In the genomic region with DNA sequence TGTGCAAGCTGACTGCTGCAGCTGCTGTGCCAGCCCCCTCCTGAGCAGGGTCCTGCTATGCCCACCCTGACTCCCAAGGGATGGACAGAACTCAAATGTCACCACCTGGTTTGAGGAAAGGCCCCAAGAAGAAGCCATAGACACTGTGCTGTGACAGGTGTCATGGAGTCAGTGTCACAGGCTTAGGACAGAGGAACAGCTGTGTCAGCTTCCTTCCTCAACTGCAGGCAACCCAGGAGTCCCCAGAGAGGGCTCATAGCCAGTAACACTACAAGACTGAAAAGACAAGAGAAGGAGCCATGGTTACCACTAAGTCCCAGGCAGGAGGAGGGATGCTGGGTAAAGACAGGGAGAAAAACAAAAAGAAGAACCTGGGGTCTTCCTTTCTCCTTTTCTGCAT, we compare ENCODE assay signal across 28 mouse cellular contexts. TPM values are rescaled to one million over a fixed set of nuclear protein-coding genes. Genes with fewer than 3 reads are reported as not detected.
DNase-seq lines count a peak whose midpoint lies in the region; ATAC-seq and TF ChIP-seq lines count a peak whose summit lies in the region.
"Had no signal": no experiment of that assay in that cellular context is flagged by ENCODE, and none has a peak within 500 bp of the region (broad histone marks: within the 10 kb centered on the region; RNA-seq: fewer than 3 reads in every experiment).

No protein-coding gene starts in this region.

- peak; percentile 37; the same call in 1 of the 2 replicates for ATAC-seq in liver, postnatal 0 days
- no peak; the same call in 1 of the 2 replicates for ATAC-seq in limb, embryonic 14.5 days (ENCODE audit: low FRiP score, low read depth)
- ATAC-seq in erythroblast, adult 5-6 weeks (replicated peaks; ENCODE audit: low FRiP score, poor library complexity, severe bottlenecking) = no peak
- ATAC-seq: forebrain, embryonic 14.5 days; hindbrain, embryonic 16.5 days; liver, embryonic 12.5 days had no signal

- TF ChIP-seq EP300 in liver, postnatal 0 days (IDR thresholded peaks at IDR 0.05; ENCODE audit: low read depth) = no peak

- peaks cover 14% of the 10 kb centered on the region for H3K4me1 ChIP-seq in liver, postnatal 0 days (ENCODE audit: insufficient read depth)
- H3K4me1 ChIP-seq in bone marrow, adult 2 months (ENCODE audit: control insufficient read depth, insufficient read depth, low read length) = peaks cover 8% of the 10 kb centered on the region
- no peaks in the 10 kb centered on the region for H3K4me1 ChIP-seq in limb, embryonic 14.5 days (ENCODE audit: control insufficient read depth, insufficient read depth, low read length)

- H3K27ac ChIP-seq in liver, postnatal 0 days (ENCODE audit: low read depth) = no peak overlapping the region
- H3K27ac ChIP-seq in bone marrow, adult 2 months (ENCODE audit: control insufficient read depth, insufficient read depth, low read depth, low read length, poor library complexity) = peak overlapping the region; percentile 41; the same call in 1 of the 2 replicates
- H3K27ac ChIP-seq in limb, embryonic 14.5 days (replicated peaks; ENCODE audit: low read depth, low read length) = no peak overlapping the region
- H3K27ac ChIP-seq: heart, adult 2 months; heart, embryonic 13.5 days; kidney, embryonic 15.5 days; layer of hippocampus, adult 2 months; liver, embryonic 12.5 days; midbrain, embryonic 12.5 days; neural tube, embryonic 15.5 days had no signal

- no peak overlapping the region for H3K4me3 ChIP-seq in liver, postnatal 0 days (ENCODE audit: low read depth, low read length)
- no peak overlapping the region for H3K4me3 ChIP-seq in bone marrow, adult 2 months (replicated peaks; ENCODE audit: control insufficient read depth, low read depth, low read length)
- no peak overlapping the region for H3K4me3 ChIP-seq in limb, embryonic 14.5 days (replicated peaks; ENCODE audit: low read length)
- H3K4me3 ChIP-seq: heart, adult 2 months; heart, embryonic 13.5 days; kidney, embryonic 15.5 days; layer of hippocampus, adult 2 months; liver, embryonic 12.5 days; midbrain, embryonic 12.5 days; neural tube, embryonic 15.5 days had no signal

- no peak for TF ChIP-seq CTCF in liver, postnatal 0 days (IDR thresholded peaks at IDR 0.05; ENCODE audit: low read depth)
- TF ChIP-seq CTCF in bone marrow, adult 2 months (IDR thresholded peaks at IDR 0.05; ENCODE audit: control insufficient read depth, insufficient read depth, low read length) = no peak

- H3K9ac ChIP-seq in liver, postnatal 0 days (replicated peaks) = no peak overlapping the region
- H3K9ac ChIP-seq in limb, embryonic 14.5 days (ENCODE audit: low read depth, low read length, severe bottlenecking) = no peak overlapping the region
- H3K9ac ChIP-seq: heart, embryonic 13.5 days; kidney, embryonic 15.5 days; liver, embryonic 12.5 days; midbrain, embryonic 12.5 days; neural tube, embryonic 15.5 days had no signal

- no peaks in the 10 kb centered on the region for H3K27me3 ChIP-seq in liver, postnatal 0 days (ENCODE audit: insufficient read depth, low read length)
- no peaks in the 10 kb centered on the region for H3K27me3 ChIP-seq in limb, embryonic 14.5 days (ENCODE audit: control insufficient read depth, insufficient read depth, low read length)
- H3K27me3 ChIP-seq in splenic B cell, adult 2 months (ENCODE audit: control insufficient read depth, insufficient read depth, low read length, poor library complexity, severe bottlenecking) = no peaks in the 10 kb centered on the region
- H3K27me3 ChIP-seq: kidney, embryonic 15.5 days; neural tube, embryonic 15.5 days had no signal

- no peaks in the 10 kb centered on the region for H3K9me3 ChIP-seq in liver, postnatal 0 days (ENCODE audit: low read length)
- H3K9me3 ChIP-seq in limb, embryonic 14.5 days (ENCODE audit: control insufficient read depth, low read length) = no peaks in the 10 kb centered on the region
- H3K9me3 ChIP-seq: heart, embryonic 13.5 days; kidney, embryonic 15.5 days; liver, embryonic 12.5 days; midbrain, embryonic 12.5 days; neural tube, embryonic 15.5 days had no signal

- H3K4me2 ChIP-seq in liver, postnatal 0 days (ENCODE audit: low read depth, low read length) = no peak overlapping the region
- H3K4me2 ChIP-seq in limb, embryonic 14.5 days (replicated peaks; ENCODE audit: low read depth, low read length, severe bottlenecking) = no peak overlapping the region
- H3K4me2 ChIP-seq: heart, embryonic 13.5 days; kidney, embryonic 15.5 days; liver, embryonic 12.5 days; midbrain, embryonic 12.5 days; neural tube, embryonic 15.5 days had no signal

- TF ChIP-seq POLR2A in bone marrow, adult 2 months (IDR thresholded peaks at IDR 0.05; ENCODE audit: borderline replicate concordance, control insufficient read depth, low read depth, low read length) = no peak
- TF ChIP-seq POLR2A in limb, embryonic 14.5 days (IDR thresholded peaks at IDR 0.05; ENCODE audit: borderline replicate concordance, extremely low read depth, insufficient read depth, insufficient read length) = no peak

- DNase-seq in liver, postnatal 0 days = no peak
- DNase-seq in liver = no peak
- peak; percentile 32 for DNase-seq in limb, embryonic 14.5 days (ENCODE audit: low spot score)
- peak; percentile 69 for DNase-seq in splenic B cell, adult 2 months (ENCODE audit: low read depth, low spot score)
- no peak for DNase-seq in gastrocnemius, adult 8-10 months (ENCODE audit: low spot score in 2 of 2)
- DNase-seq: adrenal gland, postnatal 14 days; cerebellum, adult 18-20 months; cerebellum, postnatal 10 days; gastrocnemius, postnatal 25 days; heart, adult 2 months; heart, postnatal 14 days; kidney, adult 18-20 months; kidney, postnatal 36 days; lung, adult 2 months; lung, postnatal 10 days; right cerebral cortex, postnatal 25 days; spleen, adult 18-20 months; thymus, postnatal 4 days had no signal

- H3K36me3 ChIP-seq in liver, postnatal 0 days (replicated peaks; ENCODE audit: insufficient read depth, low read length) = no peaks in the 10 kb centered on the region
- H3K36me3 ChIP-seq in limb, embryonic 14.5 days (ENCODE audit: control insufficient read depth, insufficient read depth, low read length) = no peaks in the 10 kb centered on the region
- no peaks in the 10 kb centered on the region for H3K36me3 ChIP-seq in splenic B cell, adult 2 months (ENCODE audit: control insufficient read depth, insufficient read depth, low read length, poor library complexity, severe bottlenecking)
- H3K36me3 ChIP-seq: heart, embryonic 13.5 days; kidney, embryonic 15.5 days; liver, embryonic 12.5 days; midbrain, embryonic 12.5 days; neural tube, embryonic 15.5 days had no signal

RNA-seq across cellular contexts. Expression of gene B4galt5, which starts 7.9 kb away (rescaled TPM):
- polyA plus RNA-seq in liver, postnatal 0 days (2015; fragmentation: Nextera tagmentation; extraction: Ambion mirVana) = 3.2 and 4.2 TPM in 2 replicates
- polyA plus RNA-seq in bone marrow, adult 2 months (2011; ENCODE audit: insufficient read depth, insufficient read length, low replicate concordance, missing spikeins) = 3.7 and 5.7 TPM in 2 replicates
- polyA plus RNA-seq in limb, embryonic 14.5 days (2012; rRNA removed) = 21.8 and 23.6 TPM in 2 replicates
- 23.2 and 24.5 TPM in 2 replicates for polyA plus RNA-seq in limb, embryonic 14.5 days (2014; fragmentation: Nextera tagmentation; extraction: Ambion mirVana)
- total RNA-seq in erythroblast, adult 5-6 weeks (2015; ENCODE audit: low replicate concordance) = 12.1 and 17.9 TPM in 2 replicates
- 4.8 and 9.8 TPM in 2 replicates for total RNA-seq in erythroblast, adult 5-6 weeks (2017; ENCODE audit: low replicate concordance)
- total RNA-seq in gastrocnemius, adult 8-10 months (2022) = 10 to 100 TPM in 1 of 4 experiments, 1 to 10 TPM in 3; 6.2 to 13.3 (median 8.8) TPM

Comparison
In these comparisons a context has a peak if more than half of its experiments do, and no peak if none do; other contexts are left out.
1. DNase-seq: peak in limb, embryonic 14.5 days (single experiment) and splenic B cell, adult 2 months (single experiment); none in liver, postnatal 0 days (single experiment), liver (single experiment) and gastrocnemius, adult 8-10 months (0 of 2).